Mouse (Mus musculus): Measurements from ENCODE around the gene Tekt4. TPM values are rescaled to one million over a fixed set of nuclear protein-coding genes. Genes with fewer than 3 reads are reported as not detected.
A peak's percentile ranks its signal among the peaks of the same experiment; 100 is the strongest.

Gene Tekt4
- polyA plus RNA-seq, 1 experiment from 2014 or later: 0.35 TPM

DNA sequence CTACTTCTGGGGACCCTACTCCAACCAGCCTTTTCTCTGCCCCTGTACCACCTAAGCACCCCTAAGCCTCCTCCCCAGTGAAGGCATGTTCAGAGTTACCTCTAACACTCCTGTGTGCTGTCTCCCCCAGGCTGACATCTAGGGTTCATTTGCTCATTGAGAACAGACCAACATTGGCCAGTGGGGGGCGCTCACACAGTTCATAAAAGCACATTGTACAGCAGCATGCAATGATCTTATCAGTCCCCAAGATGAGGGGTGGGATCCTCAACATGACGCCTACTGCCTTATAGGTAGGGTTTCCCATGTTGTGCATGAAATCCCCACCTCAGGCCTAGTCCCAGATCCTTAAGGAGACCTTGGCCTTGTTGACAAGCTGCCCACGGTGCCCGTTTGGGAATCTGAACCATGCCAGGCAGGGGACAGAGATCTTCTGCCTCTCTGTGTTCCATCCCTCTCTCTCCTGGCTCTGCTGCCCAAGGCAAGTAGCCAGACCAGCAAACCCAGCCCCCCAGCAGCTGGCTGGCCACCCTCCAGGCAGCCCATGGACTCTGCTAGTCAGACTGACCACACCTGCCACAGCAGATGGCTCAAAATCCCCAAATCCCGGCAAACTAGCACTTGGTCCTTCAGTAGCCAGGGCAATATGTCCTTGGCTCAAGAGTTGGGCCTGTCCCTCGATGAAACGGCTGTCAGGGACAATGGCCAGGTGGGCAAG is 54.6 kb downstream of the Tekt4 start:
- H3K4me2 ChIP-seq (ENCODE audit: low read length): no peak overlapping the region
- H3K9me3 ChIP-seq (ENCODE audit: control insufficient read depth, low read length): no peaks in the 10 kb centered on the region
- no peaks in the 10 kb centered on the region for H3K27me3 ChIP-seq (replicated peaks; ENCODE audit: control insufficient read depth, insufficient read depth, low read length)
- 61% methylated on average over 7 of the region's 7 CpGs for WGBS
- no peaks in the 10 kb centered on the region for H3K4me1 ChIP-seq (replicated peaks; ENCODE audit: control insufficient read depth, insufficient read depth, low read length)
- H3K36me3 ChIP-seq (ENCODE audit: control insufficient read depth, insufficient read depth, low read length): no peaks in the 10 kb centered on the region
- no peak overlapping the region for H3K9ac ChIP-seq (ENCODE audit: low read length)
- ATAC-seq (replicated peaks; ENCODE audit: low FRiP score, low TSS enrichment, low read depth): 0 out of 2 replicates have a peak, but pooled peaks have one; percentile 29
- peak; percentile 74 for DNase-seq (ENCODE audit: low spot score)
- H3K4me3 ChIP-seq (ENCODE audit: low read depth, low read length): no peak overlapping the region
- no peak overlapping the region for H3K27ac ChIP-seq (ENCODE audit: low read depth)

DNA sequence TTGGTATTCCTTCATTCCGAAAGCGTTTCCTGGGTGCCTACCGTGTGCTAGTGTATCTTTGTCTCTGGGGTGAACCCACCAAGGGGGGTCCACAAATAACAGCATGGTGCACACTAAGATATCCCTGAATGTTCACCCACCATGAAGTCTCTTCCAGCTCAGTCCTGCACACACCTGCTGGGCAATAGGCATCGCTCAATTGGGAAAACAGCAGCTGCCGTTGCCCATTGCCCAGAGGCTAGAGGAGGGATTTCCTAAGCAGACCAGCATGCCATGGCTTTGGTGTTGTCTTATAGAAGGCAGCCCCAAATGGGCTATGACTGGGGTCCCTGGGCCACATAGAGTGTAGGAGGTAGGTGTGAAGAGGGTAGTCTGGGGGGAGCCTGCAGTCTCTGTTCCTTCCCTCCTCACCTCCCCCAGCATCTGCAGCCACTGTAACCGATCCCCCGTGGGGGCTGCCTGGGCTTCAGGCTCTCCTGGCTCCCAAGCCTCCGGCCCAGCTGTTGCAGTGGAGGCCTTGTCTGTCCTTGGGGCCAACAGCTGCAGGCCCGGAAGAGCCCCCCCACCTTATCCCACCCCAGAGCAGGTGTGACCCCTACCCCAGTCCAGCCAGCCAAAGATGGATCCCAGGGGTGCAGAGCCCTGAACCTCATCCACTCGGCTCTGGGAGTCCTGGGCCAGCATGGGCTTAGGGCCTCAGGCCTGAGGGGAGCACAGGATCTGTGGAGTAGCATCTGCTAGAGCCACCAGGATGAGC is 55.8 kb downstream of the Tekt4 start:
- ATAC-seq (replicated peaks; ENCODE audit: low FRiP score, low TSS enrichment, low read depth) (no peak), DNase-seq (ENCODE audit: low spot score) (no peak)
- H3K4me3 ChIP-seq (ENCODE audit: low read depth, low read length): no peak overlapping the region
- H3K9ac ChIP-seq (ENCODE audit: low read length): no peak overlapping the region
- no peaks in the 10 kb centered on the region for H3K4me1 ChIP-seq (replicated peaks; ENCODE audit: control insufficient read depth, insufficient read depth, low read length)
- no peaks in the 10 kb centered on the region for H3K27me3 ChIP-seq (replicated peaks; ENCODE audit: control insufficient read depth, insufficient read depth, low read length)
- no peaks in the 10 kb centered on the region for H3K9me3 ChIP-seq (ENCODE audit: control insufficient read depth, low read length)
- 73% methylated on average over 10 of the region's 10 CpGs for WGBS
- H3K27ac ChIP-seq (ENCODE audit: low read depth): no peak overlapping the region
- H3K36me3 ChIP-seq (ENCODE audit: control insufficient read depth, insufficient read depth, low read length): no peaks in the 10 kb centered on the region
- H3K4me2 ChIP-seq (ENCODE audit: low read length): no peak overlapping the region

DNA sequence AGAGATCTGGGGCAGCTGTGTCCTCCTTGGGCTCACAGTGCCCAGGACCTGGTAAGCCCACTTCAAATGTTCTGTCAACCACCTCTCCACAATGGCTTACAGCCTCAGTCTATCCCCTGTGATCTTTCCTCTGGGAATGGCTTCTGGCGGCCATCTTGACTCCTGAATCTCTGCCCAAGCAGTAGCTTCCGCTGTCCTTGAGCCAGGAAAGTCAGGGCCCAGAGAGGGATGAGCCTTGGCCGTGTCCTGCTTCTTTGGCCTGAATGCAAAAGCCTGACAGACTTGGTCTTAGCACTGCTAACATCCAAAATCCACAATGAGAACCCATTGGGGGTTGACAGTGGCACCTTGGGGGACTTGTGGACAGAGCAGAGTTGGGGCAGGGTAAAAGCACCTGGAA is 57.5 kb downstream of the Tekt4 start:
- no peak overlapping the region for H3K9ac ChIP-seq (ENCODE audit: low read length)
- H3K4me1 ChIP-seq (replicated peaks; ENCODE audit: control insufficient read depth, insufficient read depth, low read length): no peaks in the 10 kb centered on the region
- H3K9me3 ChIP-seq (ENCODE audit: control insufficient read depth, low read length): no peaks in the 10 kb centered on the region
- no peak overlapping the region for H3K4me2 ChIP-seq (ENCODE audit: low read length)
- no peak for ATAC-seq (replicated peaks; ENCODE audit: low FRiP score, low TSS enrichment, low read depth)
- no peaks in the 10 kb centered on the region for H3K27me3 ChIP-seq (replicated peaks; ENCODE audit: control insufficient read depth, insufficient read depth, low read length)
- DNase-seq (ENCODE audit: low spot score): no peak
- no peak overlapping the region for H3K27ac ChIP-seq (ENCODE audit: low read depth)
- H3K36me3 ChIP-seq (ENCODE audit: control insufficient read depth, insufficient read depth, low read length): no peaks in the 10 kb centered on the region
- WGBS: 77% methylated on average over 3 of the region's 3 CpGs
- H3K4me3 ChIP-seq (ENCODE audit: low read depth, low read length): no peak overlapping the region

DNA sequence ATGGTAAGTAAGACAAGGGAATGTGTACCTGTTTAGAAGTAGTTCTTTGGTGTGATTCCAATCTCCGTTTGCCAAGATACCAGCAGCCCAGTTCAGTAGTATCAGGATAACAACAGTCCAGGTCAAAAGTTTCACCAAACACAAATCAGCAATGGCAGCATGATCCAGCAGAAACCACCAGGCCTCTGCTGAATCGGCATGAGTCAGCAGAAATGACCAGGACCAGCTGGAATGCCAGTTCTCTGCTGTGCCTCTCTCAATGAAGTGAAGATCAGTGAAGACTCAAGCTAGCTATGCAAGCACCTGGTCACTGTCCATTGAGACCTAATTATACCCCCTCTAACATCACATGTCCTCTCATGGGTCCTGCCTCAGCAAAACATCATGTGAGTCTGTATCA is 59.6 kb downstream of the Tekt4 start:
- no peak overlapping the region for H3K9ac ChIP-seq (ENCODE audit: low read length)
- no peaks in the 10 kb centered on the region for H3K27me3 ChIP-seq (replicated peaks; ENCODE audit: control insufficient read depth, insufficient read depth, low read length)
- no peak for ATAC-seq (replicated peaks; ENCODE audit: low FRiP score, low TSS enrichment, low read depth)
- no peak overlapping the region for H3K4me3 ChIP-seq (ENCODE audit: low read depth, low read length)
- WGBS: 86% methylated on average over 2 of the region's 2 CpGs
- no peak overlapping the region for H3K4me2 ChIP-seq (ENCODE audit: low read length)
- DNase-seq (ENCODE audit: low spot score): no peak
- no peaks in the 10 kb centered on the region for H3K9me3 ChIP-seq (ENCODE audit: control insufficient read depth, low read length)
- no peaks in the 10 kb centered on the region for H3K4me1 ChIP-seq (replicated peaks; ENCODE audit: control insufficient read depth, insufficient read depth, low read length)
- no peak overlapping the region for H3K27ac ChIP-seq (ENCODE audit: low read depth)
- no peaks in the 10 kb centered on the region for H3K36me3 ChIP-seq (ENCODE audit: control insufficient read depth, insufficient read depth, low read length)

DNA sequence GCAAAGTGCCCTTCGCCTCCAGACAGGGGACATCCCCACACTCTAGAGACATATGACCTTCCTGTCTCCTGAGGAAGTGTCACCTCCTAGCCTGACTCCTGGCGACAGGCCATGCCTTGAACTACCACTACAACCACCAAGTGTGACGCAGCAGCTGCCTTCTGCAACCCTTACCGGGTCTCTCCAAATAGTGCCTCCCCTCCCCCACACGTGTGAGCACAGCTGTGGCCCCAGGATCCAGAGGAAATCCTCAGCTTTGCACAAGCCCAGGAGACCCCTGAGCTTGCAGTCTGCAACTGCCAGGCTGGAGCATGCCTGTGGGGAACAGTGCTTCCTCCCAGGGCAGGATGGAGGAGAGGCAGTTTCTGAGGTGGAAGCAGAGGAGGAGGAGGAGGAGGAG is 61.9 kb downstream of the Tekt4 start:
- Histone ChIP-seq H3K4me3 (ENCODE audit: low read depth, low read length) (no peak overlapping the region), H3K36me3 (ENCODE audit: control insufficient read depth, insufficient read depth, low read length) (no peaks in the 10 kb centered on the region), H3K9ac (ENCODE audit: low read length) (no peak overlapping the region), H3K9me3 (ENCODE audit: control insufficient read depth, low read length) (no peaks in the 10 kb centered on the region), H3K27ac (ENCODE audit: low read depth) (no peak overlapping the region), H3K4me1 (replicated peaks; ENCODE audit: control insufficient read depth, insufficient read depth, low read length) (no peaks in the 10 kb centered on the region), H3K4me2 (ENCODE audit: low read length) (no peak overlapping the region), H3K27me3 (replicated peaks; ENCODE audit: control insufficient read depth, insufficient read depth, low read length) (no peaks in the 10 kb centered on the region)
- 28% methylated on average over 5 of the region's 5 CpGs for WGBS
- no peak for DNase-seq (ENCODE audit: low spot score)
- no peak for ATAC-seq (replicated peaks; ENCODE audit: low FRiP score, low TSS enrichment, low read depth)

DNA sequence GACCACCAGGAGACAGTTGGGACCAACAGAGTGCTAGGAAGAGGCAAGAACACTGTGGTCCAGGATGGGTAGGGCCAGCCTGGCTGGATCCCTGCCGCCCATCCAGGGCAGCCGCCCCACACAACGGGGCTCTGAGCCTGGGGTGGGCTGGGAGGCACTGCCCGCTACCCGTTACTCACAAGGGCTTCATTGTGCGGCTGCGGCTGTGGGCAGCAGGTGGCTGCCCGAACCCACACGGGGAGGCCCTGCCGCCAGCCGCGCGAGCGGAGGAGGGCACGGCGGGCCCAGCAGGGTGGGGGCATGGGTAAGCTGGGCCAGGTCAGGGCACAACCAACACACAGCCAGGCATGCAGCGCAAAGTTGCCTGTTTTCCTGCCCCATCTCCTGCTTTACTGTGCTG is 63.7 kb downstream of the Tekt4 start:
- Histone ChIP-seq H3K4me3 (ENCODE audit: low read depth, low read length) (no peak overlapping the region), H3K4me2 (ENCODE audit: low read length) (no peak overlapping the region), H3K27ac (ENCODE audit: low read depth) (no peak overlapping the region), H3K36me3 (ENCODE audit: control insufficient read depth, insufficient read depth, low read length) (no peaks in the 10 kb centered on the region), H3K4me1 (replicated peaks; ENCODE audit: control insufficient read depth, insufficient read depth, low read length) (no peaks in the 10 kb centered on the region), H3K9me3 (ENCODE audit: control insufficient read depth, low read length) (no peaks in the 10 kb centered on the region), H3K27me3 (replicated peaks; ENCODE audit: control insufficient read depth, insufficient read depth, low read length) (no peaks in the 10 kb centered on the region), H3K9ac (ENCODE audit: low read length) (no peak overlapping the region)
- ATAC-seq (replicated peaks; ENCODE audit: low FRiP score, low TSS enrichment, low read depth): peak; percentile 36; the same call in 1 of the 2 replicates
- no peak for DNase-seq (ENCODE audit: low spot score)
- WGBS: 89% methylated on average over 17 of the region's 17 CpGs

DNA sequence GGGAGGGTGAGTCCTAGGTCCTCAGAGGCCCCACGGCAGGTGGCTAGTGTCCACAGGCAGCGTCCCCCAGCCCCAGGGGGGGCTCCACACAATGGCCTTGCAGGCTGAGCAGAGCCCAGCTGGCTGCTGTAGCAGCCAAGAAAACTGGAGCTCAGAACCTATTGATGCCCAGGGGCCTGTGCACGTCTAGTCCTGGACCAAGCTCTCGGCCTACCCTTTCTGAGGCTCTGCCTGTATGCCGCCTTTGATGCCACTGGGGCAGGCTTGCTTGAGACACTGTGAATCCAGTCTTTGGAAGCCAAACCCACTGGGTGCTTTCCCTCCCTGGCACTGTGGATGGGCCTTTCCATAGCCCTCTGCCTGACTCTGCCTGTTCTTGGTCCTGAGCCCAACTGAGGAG is 65.1 kb downstream of the Tekt4 start:
- H3K9me3 ChIP-seq (ENCODE audit: control insufficient read depth, low read length): no peaks in the 10 kb centered on the region
- no peak overlapping the region for H3K27ac ChIP-seq (ENCODE audit: low read depth)
- ATAC-seq (replicated peaks; ENCODE audit: low FRiP score, low TSS enrichment, low read depth) (no peak), DNase-seq (ENCODE audit: low spot score) (no peak)
- H3K27me3 ChIP-seq (replicated peaks; ENCODE audit: control insufficient read depth, insufficient read depth, low read length): no peaks in the 10 kb centered on the region
- H3K4me3 ChIP-seq (ENCODE audit: low read depth, low read length): no peak overlapping the region
- no peak overlapping the region for H3K9ac ChIP-seq (ENCODE audit: low read length)
- no peaks in the 10 kb centered on the region for H3K4me1 ChIP-seq (replicated peaks; ENCODE audit: control insufficient read depth, insufficient read depth, low read length)
- WGBS: 88% methylated on average over 5 of the region's 5 CpGs
- no peak overlapping the region for H3K4me2 ChIP-seq (ENCODE audit: low read length)
- H3K36me3 ChIP-seq (ENCODE audit: control insufficient read depth, insufficient read depth, low read length): no peaks in the 10 kb centered on the region

DNA sequence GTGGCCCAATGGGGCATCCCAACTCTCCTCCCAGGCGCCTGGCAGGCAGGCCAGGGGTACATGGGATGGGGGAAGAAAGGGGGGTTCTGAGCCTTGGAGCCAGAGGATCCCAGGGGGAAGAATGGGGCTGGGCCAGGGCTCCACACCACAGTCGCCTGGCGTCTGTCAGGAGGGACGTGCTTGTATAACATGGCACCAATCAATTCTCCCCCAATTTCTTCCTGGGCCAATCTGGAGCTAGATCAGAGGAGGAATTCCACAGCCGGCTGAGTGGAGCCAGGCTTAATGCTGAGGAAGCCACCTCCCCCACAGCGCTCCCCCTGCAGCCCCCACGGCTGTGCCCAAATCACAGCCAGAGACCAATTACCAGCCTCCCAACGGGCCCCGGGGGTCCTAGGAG is 66.1 kb downstream of the Tekt4 start:
- WGBS: 36% methylated on average over 9 of the region's 9 CpGs
- H3K27me3 ChIP-seq (replicated peaks; ENCODE audit: control insufficient read depth, insufficient read depth, low read length): no peaks in the 10 kb centered on the region
- no peak overlapping the region for H3K4me3 ChIP-seq (ENCODE audit: low read depth, low read length)
- H3K36me3 ChIP-seq (ENCODE audit: control insufficient read depth, insufficient read depth, low read length): no peaks in the 10 kb centered on the region
- H3K4me2 ChIP-seq (ENCODE audit: low read length): no peak overlapping the region
- DNase-seq (ENCODE audit: low spot score): no peak
- H3K9me3 ChIP-seq (ENCODE audit: control insufficient read depth, low read length): no peaks in the 10 kb centered on the region
- no peak overlapping the region for H3K9ac ChIP-seq (ENCODE audit: low read length)
- no peak overlapping the region for H3K27ac ChIP-seq (ENCODE audit: low read depth)
- H3K4me1 ChIP-seq (replicated peaks; ENCODE audit: control insufficient read depth, insufficient read depth, low read length): no peaks in the 10 kb centered on the region
- ATAC-seq (replicated peaks; ENCODE audit: low FRiP score, low TSS enrichment, low read depth): no peak

DNA sequence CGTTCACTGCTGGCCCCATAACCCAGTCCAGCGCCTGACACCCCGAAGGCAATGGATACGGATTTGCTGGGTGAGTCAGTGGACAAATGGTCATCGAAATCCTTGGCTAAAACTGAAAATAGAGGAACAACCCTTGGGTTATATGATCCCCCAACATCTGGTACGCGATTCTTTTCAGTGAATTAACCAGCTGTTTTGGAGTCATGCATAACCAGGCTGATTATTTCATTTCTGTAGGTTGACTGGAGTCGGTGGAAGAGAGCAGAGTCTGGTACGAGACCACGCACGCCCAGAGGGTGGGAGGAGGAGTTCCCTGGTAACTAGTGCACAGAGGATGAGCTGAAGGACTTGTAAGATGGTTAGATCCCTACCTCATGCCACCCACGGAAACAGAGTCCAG is 67.7 kb downstream of the Tekt4 start:
- no peaks in the 10 kb centered on the region for H3K27me3 ChIP-seq (replicated peaks; ENCODE audit: control insufficient read depth, insufficient read depth, low read length)
- H3K4me3 ChIP-seq (ENCODE audit: low read depth, low read length): no peak overlapping the region
- no peak overlapping the region for H3K9ac ChIP-seq (ENCODE audit: low read length)
- no peaks in the 10 kb centered on the region for H3K9me3 ChIP-seq (ENCODE audit: control insufficient read depth, low read length)
- no peaks in the 10 kb centered on the region for H3K36me3 ChIP-seq (ENCODE audit: control insufficient read depth, insufficient read depth, low read length)
- DNase-seq (ENCODE audit: low spot score) (no peak), ATAC-seq (replicated peaks; ENCODE audit: low FRiP score, low TSS enrichment, low read depth) (no peak)
- no peaks in the 10 kb centered on the region for H3K4me1 ChIP-seq (replicated peaks; ENCODE audit: control insufficient read depth, insufficient read depth, low read length)
- H3K27ac ChIP-seq (ENCODE audit: low read depth): no peak overlapping the region
- 85% methylated on average over 12 of the region's 12 CpGs for WGBS
- no peak overlapping the region for H3K4me2 ChIP-seq (ENCODE audit: low read length)
